ENCODE assay signal across 11 mouse cellular contexts in genomic region chr8:124256841-124257240, GRCm38 (mm10). TPM values are rescaled to one million over a fixed set of nuclear protein-coding genes. Genes with fewer than 3 reads are reported as not detected.
A peak's percentile ranks its signal among the peaks of the same experiment; 100 is the strongest.
DNase-seq lines count a peak whose midpoint lies in the region; ATAC-seq and TF ChIP-seq lines count a peak whose summit lies in the region.
"Had no signal": no experiment of that assay in that cellular context is flagged by ENCODE, and none has a peak within 500 bp of the region (broad histone marks: within the 10 kb centered on the region; RNA-seq: fewer than 3 reads in every experiment).

No protein-coding gene starts in this region.

- H3K36me3 ChIP-seq in hindbrain, embryonic 10.5 days, result peaks cover 4% of the 10 kb centered on the region
- no peaks in the 10 kb centered on the region for H3K36me3 ChIP-seq in hindbrain, embryonic 11.5 days (ENCODE audit: control insufficient read depth, insufficient read depth, low read length)
- H3K36me3 ChIP-seq in embryonic facial prominence, embryonic 14.5 days (ENCODE audit: control insufficient read depth, insufficient read depth, low read length), result no peaks in the 10 kb centered on the region
- H3K36me3 ChIP-seq in heart, postnatal 0 days (replicated peaks; ENCODE audit: control insufficient read depth, insufficient read depth, low read length), result no peaks in the 10 kb centered on the region
- H3K36me3 ChIP-seq in midbrain, embryonic 13.5 days, result no peaks in the 10 kb centered on the region
- H3K36me3 ChIP-seq: liver, embryonic 15.5 days had no signal

- TF ChIP-seq EP300 in heart, postnatal 0 days (IDR thresholded peaks at IDR 0.05; ENCODE audit: low read depth), result no peak

- H3K4me1 ChIP-seq in hindbrain, embryonic 10.5 days (replicated peaks), result peaks cover 64% of the 10 kb centered on the region
- H3K4me1 ChIP-seq in hindbrain, embryonic 11.5 days (replicated peaks; ENCODE audit: control insufficient read depth, insufficient read depth, low read length), result peaks cover 10% of the 10 kb centered on the region; the same call in 1 of the 2 replicates
- peaks cover 29% of the 10 kb centered on the region for H3K4me1 ChIP-seq in embryonic facial prominence, embryonic 14.5 days (ENCODE audit: control insufficient read depth, insufficient read depth, low read length)
- H3K4me1 ChIP-seq in heart, postnatal 0 days (ENCODE audit: control insufficient read depth, insufficient read depth), result peaks cover 51% of the 10 kb centered on the region
- H3K4me1 ChIP-seq in midbrain, embryonic 13.5 days (replicated peaks), result peaks cover 69% of the 10 kb centered on the region

- TF ChIP-seq CTCF in heart, postnatal 0 days (IDR thresholded peaks at IDR 0.05; ENCODE audit: low read depth), result no peak

- H3K9ac ChIP-seq in hindbrain, embryonic 11.5 days (ENCODE audit: low read depth, low read length), result no peak overlapping the region
- no peak overlapping the region for H3K9ac ChIP-seq in embryonic facial prominence, embryonic 14.5 days (ENCODE audit: low read depth, low read length)
- no peak overlapping the region for H3K9ac ChIP-seq in heart, postnatal 0 days (replicated peaks; ENCODE audit: low read depth, low read length)
- H3K9ac ChIP-seq in midbrain, embryonic 13.5 days (replicated peaks), result peak overlapping the region; percentile 36; the same call in 1 of the 2 replicates
- H3K9ac ChIP-seq: liver, embryonic 15.5 days had no signal

- DNase-seq in hindbrain, embryonic 10.5 days (ENCODE audit: low spot score), result no peak
- DNase-seq in hindbrain, embryonic 11.5 days (ENCODE audit: low spot score), result no peak
- DNase-seq in embryonic facial prominence, embryonic 14.5 days (ENCODE audit: low spot score), result peak; percentile 38
- DNase-seq in heart, postnatal 0 days (ENCODE audit: low spot score), result peak; percentile 49
- no peak for DNase-seq in adrenal gland, adult 2 months
- no peak for DNase-seq in spleen, postnatal 4 days (ENCODE audit: low spot score in 2 of 2)
- DNase-seq: spleen, adult 18-20 months had no signal

- no peaks in the 10 kb centered on the region for H3K27me3 ChIP-seq in hindbrain, embryonic 10.5 days (ENCODE audit: insufficient read depth, poor library complexity, severe bottlenecking)
- no peaks in the 10 kb centered on the region for H3K27me3 ChIP-seq in hindbrain, embryonic 11.5 days (ENCODE audit: control insufficient read depth, insufficient read depth, low read length)
- H3K27me3 ChIP-seq in embryonic facial prominence, embryonic 14.5 days (replicated peaks; ENCODE audit: control insufficient read depth, insufficient read depth, low read length), result no peaks in the 10 kb centered on the region
- no peaks in the 10 kb centered on the region for H3K27me3 ChIP-seq in heart, postnatal 0 days (ENCODE audit: control insufficient read depth, insufficient read depth, low read length)
- no peaks in the 10 kb centered on the region for H3K27me3 ChIP-seq in midbrain, embryonic 13.5 days
- H3K27me3 ChIP-seq: liver, embryonic 15.5 days had no signal

- no peaks in the 10 kb centered on the region for H3K9me3 ChIP-seq in hindbrain, embryonic 10.5 days
- H3K9me3 ChIP-seq in hindbrain, embryonic 11.5 days (ENCODE audit: control insufficient read depth, low read length), result no peaks in the 10 kb centered on the region
- H3K9me3 ChIP-seq in embryonic facial prominence, embryonic 14.5 days (ENCODE audit: control insufficient read depth, low read length), result no peaks in the 10 kb centered on the region
- no peaks in the 10 kb centered on the region for H3K9me3 ChIP-seq in heart, postnatal 0 days (replicated peaks; ENCODE audit: control insufficient read depth, low read length)
- H3K9me3 ChIP-seq in midbrain, embryonic 13.5 days, result no peaks in the 10 kb centered on the region
- H3K9me3 ChIP-seq: liver, embryonic 15.5 days had no signal

- no peak for ATAC-seq in hindbrain, embryonic 11.5 days (ENCODE audit: low FRiP score)
- ATAC-seq in embryonic facial prominence, embryonic 14.5 days (ENCODE audit: low read depth), result no peak
- ATAC-seq in heart, postnatal 0 days (ENCODE audit: insufficient read depth, low read depth), result peak; percentile 53
- 0 out of 2 replicates have a peak, but pooled peaks have one; percentile 18 for ATAC-seq in midbrain, embryonic 13.5 days
- no peak for ATAC-seq in monocyte, adult 5-6 weeks (replicated peaks; ENCODE audit: insufficient number of reproducible peaks, low FRiP score, low TSS enrichment, poor library complexity, severe bottlenecking)
- ATAC-seq: CD4-positive, CD25-positive, alpha-beta regulatory T cell, adult 4 months had no signal

- 90% methylated on average over 9 of the region's 9 CpGs for WGBS in hindbrain, embryonic 10.5 days
- 86% methylated on average over 9 of the region's 9 CpGs for WGBS in hindbrain, embryonic 11.5 days
- WGBS in embryonic facial prominence, embryonic 14.5 days, result 62% methylated on average over 9 of the region's 9 CpGs
- 15% methylated on average over 9 of the region's 9 CpGs for WGBS in heart, postnatal 0 days
- 71% methylated on average over 9 of the region's 9 CpGs for WGBS in midbrain, embryonic 13.5 days

- no peak overlapping the region for H3K4me3 ChIP-seq in hindbrain, embryonic 10.5 days
- no peak overlapping the region for H3K4me3 ChIP-seq in hindbrain, embryonic 11.5 days (ENCODE audit: low read depth, low read length)
- H3K4me3 ChIP-seq in embryonic facial prominence, embryonic 14.5 days (ENCODE audit: low read depth, low read length), result no peak overlapping the region
- no peak overlapping the region for H3K4me3 ChIP-seq in heart, postnatal 0 days (ENCODE audit: low read depth, low read length)
- H3K4me3 ChIP-seq in midbrain, embryonic 13.5 days (replicated peaks), result no peak overlapping the region
- H3K4me3 ChIP-seq: liver, embryonic 15.5 days had no signal

- H3K4me2 ChIP-seq in hindbrain, embryonic 11.5 days (replicated peaks; ENCODE audit: low read depth, low read length), result no peak overlapping the region
- H3K4me2 ChIP-seq in embryonic facial prominence, embryonic 14.5 days (ENCODE audit: low read depth, low read length), result no peak overlapping the region
- H3K4me2 ChIP-seq in heart, postnatal 0 days (ENCODE audit: low read depth, low read length), result peak overlapping the region; percentile 36; the same call in 1 of the 2 replicates
- 0 out of 2 replicates have a peak overlapping the region, but pooled peaks have one; percentile 1 for H3K4me2 ChIP-seq in midbrain, embryonic 13.5 days (replicated peaks)
- H3K4me2 ChIP-seq: liver, embryonic 15.5 days had no signal

- 0 out of 2 replicates have a peak overlapping the region, but pooled peaks have one; percentile 23 for H3K27ac ChIP-seq in hindbrain, embryonic 10.5 days
- no peak overlapping the region for H3K27ac ChIP-seq in hindbrain, embryonic 11.5 days (ENCODE audit: low read depth, low read length)
- H3K27ac ChIP-seq in embryonic facial prominence, embryonic 14.5 days (replicated peaks; ENCODE audit: low read depth, low read length), result peak overlapping the region; percentile 58
- peak overlapping the region; percentile 73 for H3K27ac ChIP-seq in heart, postnatal 0 days (ENCODE audit: low read depth)
- H3K27ac ChIP-seq in midbrain, embryonic 13.5 days, result peak overlapping the region; percentile 74
- H3K27ac ChIP-seq: liver, embryonic 15.5 days had no signal

RNA-seq across cellular contexts. Expression of gene Galnt2, which starts 25.6 kb away (rescaled TPM):
- 42.2 and 56.0 TPM in 2 replicates for polyA plus RNA-seq in hindbrain, embryonic 10.5 days (2016; fragmentation: Nextera tagmentation; extraction: Ambion mirVana)
- 47.0 and 53.5 TPM in 2 replicates for polyA plus RNA-seq in hindbrain, embryonic 11.5 days (2014; fragmentation: Nextera tagmentation; extraction: Ambion mirVana)
- 66.1 and 70.0 TPM in 2 replicates for polyA plus RNA-seq in embryonic facial prominence, embryonic 14.5 days (2014; fragmentation: Nextera tagmentation; extraction: Ambion mirVana)
- total RNA-seq in heart, postnatal 0 days (2014; rRNA removed; ENCODE audit: low replicate concordance), result 30.0 and 35.4 TPM in 2 replicates
- polyA plus RNA-seq in heart, postnatal 0 days (2015; fragmentation: Nextera tagmentation; extraction: Ambion mirVana), result 24.6 and 30.3 TPM in 2 replicates
- polyA plus RNA-seq in midbrain, embryonic 13.5 days (2015; fragmentation: Nextera tagmentation; extraction: Ambion mirVana), result 47.2 and 53.5 TPM in 2 replicates
- total RNA-seq in adrenal gland, adult 2 months (2021), result 10 to 100 TPM; 46.9 to 64.0 TPM
- 11.1 and 11.4 TPM in 2 replicates for polyA plus RNA-seq in adrenal gland, adult 2 months (2012; rRNA removed)
- 39.5 to 77.2 TPM (median 42.9 TPM) in 3 replicates for total RNA-seq in monocyte, adult 5-6 weeks (2017)

Comparison
In these comparisons a context has a peak if more than half of its experiments do, and no peak if none do; other contexts are left out.
1. DNase-seq: peak in embryonic facial prominence, embryonic 14.5 days (single experiment) and heart, postnatal 0 days (single experiment); none in hindbrain, embryonic 10.5 days (single experiment), hindbrain, embryonic 11.5 days (single experiment), adrenal gland, adult 2 months (single experiment) and spleen, postnatal 4 days (0 of 2).
2. ATAC-seq: peak in heart, postnatal 0 days (single experiment) and midbrain, embryonic 13.5 days (single experiment); none in hindbrain, embryonic 11.5 days (single experiment), embryonic facial prominence, embryonic 14.5 days (single experiment) and monocyte, adult 5-6 weeks (single experiment).
3. H3K4me2 ChIP-seq: peak in heart, postnatal 0 days (single experiment) and midbrain, embryonic 13.5 days (single experiment); none in hindbrain, embryonic 11.5 days (single experiment) and embryonic facial prominence, embryonic 14.5 days (single experiment).